Mouse (Mus musculus) gastrocnemius, postnatal 14 days (tissue): ENCODE data around the gene F2rl1. TPM values are rescaled to one million over a fixed set of nuclear protein-coding genes. Genes with fewer than 3 reads are reported as not detected.

Experiments used
- DNase-seq: peaks from one replicate; pipeline ENCODE4 v3.0.0; 2021; ENCODE audit warnings: mixed read lengths
- intact Hi-C: fragments of 180-260 bp; cut with DNase I; formaldehyde crosslinking; loops from one replicate; pipeline ENCODE4 v1.15.1; 2025; ENCODE audit warnings: low total_unique reads
- total RNA-seq, 2 experiments: library from RNA; stranded (reverse); gene quantifications; 2 replicates each; pipeline ENCODE4 v1.2.3; 2021

Gene F2rl1
- total RNA-seq, 2 experiments from 2014 or later, result 0.44 to 0.57 TPM

DNA sequence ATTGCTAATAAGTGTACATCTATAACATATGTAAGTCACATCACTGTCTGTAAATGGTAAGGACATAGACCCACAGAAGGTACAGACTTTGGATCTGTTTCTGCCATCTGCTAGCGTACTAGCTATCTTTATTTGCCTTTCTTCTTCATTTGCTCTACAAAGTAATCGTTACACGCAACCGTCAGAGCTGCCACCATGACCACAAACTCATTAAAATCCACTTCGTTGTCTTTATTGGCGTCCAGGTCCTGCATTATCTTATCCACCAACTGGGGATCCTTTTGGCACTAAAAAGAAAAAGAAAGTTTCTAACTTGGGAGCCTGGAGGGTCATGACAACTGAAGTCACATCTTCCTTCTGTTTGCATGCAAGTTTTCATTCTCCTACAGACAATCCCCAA lies 47.9 kb downstream of the F2rl1 start:
- intact Hi-C loops, result no loop called here
- no peak for DNase-seq

DNA sequence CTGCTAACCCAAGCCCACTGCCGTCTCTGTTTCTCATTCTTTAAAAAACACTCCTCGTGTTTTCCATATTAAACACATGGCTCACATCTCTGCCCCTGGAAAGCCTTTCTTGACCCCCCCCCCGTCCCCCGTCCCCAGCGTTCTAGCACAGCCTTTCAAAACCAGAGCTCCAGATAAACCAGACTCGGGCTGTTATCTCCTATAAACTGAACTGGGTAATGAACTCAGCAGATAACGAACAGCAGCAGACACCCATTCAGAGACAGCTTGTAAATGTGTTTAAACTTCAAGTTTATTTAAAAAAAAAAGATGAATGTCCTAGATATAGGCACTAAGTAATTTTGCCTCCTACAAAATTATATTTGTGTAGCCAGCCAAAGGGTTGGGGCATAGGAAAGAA lies 49.9 kb downstream of the F2rl1 start:
- intact Hi-C loops, result no loop called here
- DNase-seq, result no peak

DNA sequence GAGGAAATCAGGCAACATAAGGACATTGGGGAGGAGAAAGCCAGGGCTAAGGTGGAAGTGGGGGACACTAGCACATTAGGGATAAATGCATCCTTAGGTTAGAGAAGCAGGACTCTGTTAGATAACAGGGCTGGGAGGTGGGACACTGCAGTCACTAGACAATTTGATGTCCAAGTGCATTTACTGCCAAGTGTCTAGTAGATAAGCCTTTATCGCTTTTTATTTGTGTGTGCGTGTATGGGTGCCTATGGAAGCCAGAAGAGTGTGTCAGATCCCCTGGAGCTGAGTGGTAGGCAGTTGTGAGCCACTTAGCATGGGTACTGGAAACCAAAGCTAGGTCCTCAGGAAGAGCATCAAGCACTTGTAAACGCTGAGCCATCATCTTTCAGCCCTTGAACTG lies 50.7 kb downstream of the F2rl1 start:
- DNase-seq, result no peak
- intact Hi-C loops, result no loop called here

DNA sequence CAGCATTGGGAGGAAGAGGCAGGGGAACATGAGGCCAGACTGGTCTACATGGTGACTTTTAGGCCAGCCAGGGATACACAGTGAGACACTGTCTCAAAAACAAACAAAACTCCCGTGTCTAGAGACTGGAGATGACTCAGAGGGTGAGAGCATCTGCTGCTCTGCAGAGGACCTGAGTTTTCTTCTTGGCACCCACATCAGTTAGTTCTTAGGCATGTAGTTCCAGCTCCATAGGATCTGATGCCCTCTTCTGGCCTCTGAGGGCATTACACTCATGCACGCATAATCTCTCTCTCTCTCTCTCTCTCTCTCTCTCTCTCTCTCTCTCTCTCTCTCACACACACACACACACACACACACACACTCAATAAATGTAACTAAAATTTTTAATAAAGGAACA lies 54.1 kb downstream of the F2rl1 start:
- peak; percentile 29 for DNase-seq
- intact Hi-C loops, result no loop called here

Other genes with a start within 250 kb of the F2rl1 start
- gene Zbed3, start 201.6 kb downstream of the F2rl1 start, total RNA-seq, result 1 to 10 TPM; 9.1 to 9.7 TPM
- 10 to 100 TPM; 15.6 TPM for gene Aggf1, start 149.9 kb downstream of the F2rl1 start, total RNA-seq
- gene Crhbp, start 80.3 kb downstream of the F2rl1 start, total RNA-seq, result not detected
- gene S100z, start 46.5 kb downstream of the F2rl1 start, total RNA-seq, result 1 to 10 TPM in 1 of 2 experiments, not detected in 1; 1.5 TPM
- gene F2r, start 93.3 kb upstream of the F2rl1 start, total RNA-seq, result 10 to 100 TPM; 12.4 to 13.9 TPM
- not detected for gene F2rl2, start 171.6 kb upstream of the F2rl1 start, total RNA-seq